ENCODE assay signal across 1 mouse cellular context in the genomic region with DNA sequence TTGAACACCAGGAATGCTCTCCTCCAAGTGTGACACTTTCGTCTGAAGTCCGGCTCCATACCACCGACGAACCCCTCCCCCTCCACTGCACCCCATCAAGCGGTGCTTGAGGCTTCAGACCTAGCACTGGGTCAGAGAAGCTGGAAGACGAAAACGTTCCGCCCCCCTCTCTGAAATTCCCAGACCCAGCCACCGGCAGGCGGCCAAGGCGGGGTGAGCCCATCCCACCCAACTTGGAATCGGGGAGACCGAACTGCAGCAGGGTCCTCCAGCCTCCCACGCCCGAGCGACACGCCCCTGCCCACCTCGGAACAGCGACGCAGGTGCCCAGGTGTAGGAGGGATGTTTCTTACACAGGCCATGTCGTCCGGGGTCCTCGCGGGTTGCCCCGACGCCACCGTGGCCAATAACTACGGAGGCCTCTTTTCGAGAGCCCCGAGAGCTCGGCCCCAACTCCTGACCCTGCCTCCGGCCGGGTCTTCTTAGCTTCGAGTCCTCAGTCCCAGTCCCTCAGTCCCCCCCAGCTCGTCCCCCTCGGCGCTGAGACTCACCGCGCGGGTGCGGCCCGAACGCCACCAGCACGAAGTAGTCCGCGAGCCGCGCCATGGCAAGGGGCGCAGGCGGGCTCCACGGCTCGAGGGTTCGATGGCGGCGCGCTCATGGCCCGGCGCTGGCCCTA.
TF ChIP-seq lines count a peak whose summit lies in the region.

No protein-coding gene starts in this region.

TF ChIP-seq in ES-E14, 5 proteins besides CTCF, POLR2A, EP300 and RAD21:
- TF ChIP-seq CHD2 (IDR thresholded peaks at IDR 0.05; ENCODE audit: low read depth, low read length) (no peak), MAFK (IDR thresholded peaks at IDR 0.05; ENCODE audit: insufficient read depth, low read depth, low read length) (no peak), HCFC1 (IDR thresholded peaks at IDR 0.05; ENCODE audit: borderline replicate concordance, insufficient read depth, low read length) (no peak), ZNF384 (IDR thresholded peaks at IDR 0.05; ENCODE audit: low read depth, low read length) (no peak), ZC3H11A (IDR thresholded peaks at IDR 0.05; ENCODE audit: borderline replicate concordance, low read depth, low read length) (no peak)
